Mouse (Mus musculus) limb, embryonic 11.5 days (tissue): ENCODE measurements around the gene Dhx35. TPM values are rescaled to one million over a fixed set of nuclear protein-coding genes. Genes with fewer than 3 reads are reported as not detected.
A peak's percentile ranks its signal among the peaks of the same experiment; 100 is the strongest.

Experiments used
- ATAC-seq: fragments of 200-750 bp; cut with Nextera tagmentation; 2 replicates; pipeline ENCODE4 v1.8.0; 2017; ENCODE audit warnings: low read depth; ENCODE audit not compliant: insufficient number of reproducible peaks, low FRiP score, low TSS enrichment
- DNase-seq: peaks from one replicate; pipeline ENCODE4 v3.0.0-alpha.2; 2015; ENCODE audit warnings: low spot score
- H3K27ac ChIP-seq: fragments of 300-500 bp; sonication (generic); replicated peaks from 2 replicates; pipeline ENCODE4 v1.5.1; 2014; ENCODE audit warnings: low read depth, mild to moderate bottlenecking, low read length
- H3K27me3 ChIP-seq: fragments of 300-500 bp; sonication (generic); 2 replicates; pipeline ENCODE4 v1.6.1; 2014; ENCODE audit warnings: mild to moderate bottlenecking, low read length, mixed read lengths; ENCODE audit not compliant: control insufficient read depth, insufficient read depth
- H3K36me3 ChIP-seq: fragments of 300-500 bp; sonication (generic); 2 replicates; pipeline ENCODE4 v1.6.1; 2014; ENCODE audit warnings: mild to moderate bottlenecking, low read length, moderate library complexity, mixed read lengths; ENCODE audit not compliant: control insufficient read depth, insufficient read depth
- H3K4me1 ChIP-seq: fragments of 300-500 bp; sonication (generic); 2 replicates; pipeline ENCODE4 v1.6.1; 2014; ENCODE audit warnings: low read length, mixed read lengths; ENCODE audit not compliant: control insufficient read depth, insufficient read depth
- H3K4me2 ChIP-seq: fragments of 300-500 bp; sonication (generic); 2 replicates; pipeline ENCODE4 v1.6.1; 2014; ENCODE audit warnings: low read depth, mild to moderate bottlenecking, moderate library complexity; ENCODE audit not compliant: severe bottlenecking
- H3K4me3 ChIP-seq: fragments of 300-500 bp; sonication (generic); 2 replicates; pipeline ENCODE4 v1.5.1; 2014; ENCODE audit warnings: low read depth, low read length
- H3K9ac ChIP-seq: fragments of 300-500 bp; sonication (generic); 2 replicates; pipeline ENCODE4 v1.6.1; 2014; ENCODE audit warnings: mild to moderate bottlenecking, low read length
- H3K9me3 ChIP-seq: fragments of 300-500 bp; sonication (generic); 2 replicates; pipeline ENCODE4 v1.6.1; 2016; ENCODE audit warnings: low read length; ENCODE audit not compliant: control insufficient read depth
- WGBS: fragments of 180-500 bp; shearing (Covaris S2); extraction: QIAGEN DNeasy Blood & Tissue Kit; methylation state at CpG from one replicate; pipeline ENCODE4 v1.1.7; 2014; 5-methylcytosine and 5-hydroxymethylcytosine counted together
- polyA plus RNA-seq: library from polyadenylated mRNA; unstranded; fragments of >200 nt; fragmentation: Nextera tagmentation; extraction: Ambion mirVana; gene quantifications from 2 replicates; pipeline ENCODE4 v1.2.1, GENCODE M21; 2014

The Dhx35 gene
- 16.3 and 18.3 TPM in 2 replicates for polyA plus RNA-seq

GRCm38 (mm10) chr2:158794494-158795004 is at the start of gene Dhx35:
Dhx35 (plus strand) TSS chr2:158794807.
- H3K4me1 ChIP-seq: no peaks in the 10 kb centered on the region
- peak within 1 kb of the TSS; percentile 82 for H3K4me2 ChIP-seq
- H3K4me3 ChIP-seq: peak within 1 kb of the TSS; percentile 76
- peak; percentile 98 for ATAC-seq
- H3K9me3 ChIP-seq: no peaks in the 10 kb centered on the region
- H3K9ac ChIP-seq: peak within 1 kb of the TSS; percentile 81
- H3K27ac ChIP-seq: peak within 1 kb of the TSS; percentile 5; the same call in 1 of the 2 replicates
- DNase-seq: peak; percentile 95
- no peaks in the 10 kb centered on the region for H3K36me3 ChIP-seq
- no peaks in the 10 kb centered on the region for H3K27me3 ChIP-seq
- WGBS: under 1% methylated on average over 29 of the region's 33 CpGs

GRCm38 (mm10) chr2:158745049-158745482 is 49.5 kb upstream of the Dhx35 start:
- Histone ChIP-seq H3K4me2 (no peak overlapping the region), H3K27me3 (no peaks in the 10 kb centered on the region), H3K9ac (no peak overlapping the region), H3K4me3 (no peak overlapping the region), H3K4me1 (peaks cover 5% of the 10 kb centered on the region; the same call in 1 of the 2 replicates), H3K27ac (no peak overlapping the region), H3K9me3 (no peaks in the 10 kb centered on the region), H3K36me3 (no peaks in the 10 kb centered on the region)
- ATAC-seq (no peak), DNase-seq (peak; percentile 55)
- WGBS: 20% methylated on average over 2 of the region's 2 CpGs

- Histone ChIP-seq H3K4me1 (peaks cover 5% of the 10 kb centered on the region; the same call in 1 of the 2 replicates), H3K9me3 (no peaks in the 10 kb centered on the region), H3K4me2 (no peak overlapping the region), H3K27ac (no peak overlapping the region), H3K4me3 (no peak overlapping the region), H3K27me3 (no peaks in the 10 kb centered on the region), H3K9ac (no peak overlapping the region), H3K36me3 (no peaks in the 10 kb centered on the region)
- WGBS: 52% methylated on average over 11 of the region's 11 CpGs
- ATAC-seq (no peak), DNase-seq (no peak)
These were observed 48.4 kb upstream of the Dhx35 start for GRCm38 (mm10) chr2:158746164-158746563.

- H3K9me3 ChIP-seq: no peaks in the 10 kb centered on the region
- H3K4me3 ChIP-seq: no peak overlapping the region
- no peak for ATAC-seq
- 87% methylated on average over 9 of the region's 9 CpGs for WGBS
- no peak for DNase-seq
- no peak overlapping the region for H3K4me2 ChIP-seq
- peaks cover 5% of the 10 kb centered on the region; the same call in 1 of the 2 replicates for H3K4me1 ChIP-seq
- no peaks in the 10 kb centered on the region for H3K36me3 ChIP-seq
- H3K27me3 ChIP-seq: no peaks in the 10 kb centered on the region
- no peak overlapping the region for H3K27ac ChIP-seq
- no peak overlapping the region for H3K9ac ChIP-seq
These were observed 45.2 kb upstream of the Dhx35 start for GRCm38 (mm10) chr2:158749366-158749765.

GRCm38 (mm10) chr2:158760231-158760630 is 34.4 kb upstream of the Dhx35 start:
- no peak overlapping the region for H3K4me3 ChIP-seq
- no peaks in the 10 kb centered on the region for H3K36me3 ChIP-seq
- DNase-seq (no peak), ATAC-seq (no peak)
- H3K9me3 ChIP-seq: no peaks in the 10 kb centered on the region
- H3K4me1 ChIP-seq: no peaks in the 10 kb centered on the region
- no peak overlapping the region for H3K4me2 ChIP-seq
- no peak overlapping the region for H3K9ac ChIP-seq
- no peaks in the 10 kb centered on the region for H3K27me3 ChIP-seq
- WGBS: 83% methylated on average over 2 of the region's 2 CpGs
- no peak overlapping the region for H3K27ac ChIP-seq

- Histone ChIP-seq H3K9ac (no peak overlapping the region), H3K27me3 (no peaks in the 10 kb centered on the region), H3K4me3 (no peak overlapping the region), H3K27ac (no peak overlapping the region), H3K36me3 (no peaks in the 10 kb centered on the region), H3K9me3 (no peaks in the 10 kb centered on the region), H3K4me1 (no peaks in the 10 kb centered on the region), H3K4me2 (no peak overlapping the region)
- ATAC-seq (no peak), DNase-seq (no peak)
- WGBS: 83% methylated on average over 5 of the region's 5 CpGs
These were observed 32.3 kb upstream of the Dhx35 start for GRCm38 (mm10) chr2:158762339-158762738.

- peaks cover 5% of the 10 kb centered on the region; the same call in 1 of the 2 replicates for H3K36me3 ChIP-seq
- WGBS: under 1% methylated on average over 48 of the region's 48 CpGs
- peak within 1 kb of the TSS; percentile 69 for H3K4me2 ChIP-seq
- no peaks in the 10 kb centered on the region for H3K27me3 ChIP-seq
- H3K4me3 ChIP-seq: peak within 1 kb of the TSS; percentile 77
- DNase-seq (peak; percentile 96), ATAC-seq (peak; percentile 96)
- peaks cover 21% of the 10 kb centered on the region for H3K4me1 ChIP-seq
- H3K9ac ChIP-seq: peak within 1 kb of the TSS; percentile 66
- H3K9me3 ChIP-seq: no peaks in the 10 kb centered on the region
- H3K27ac ChIP-seq: 0 out of 2 replicates have a peak within 1 kb of the TSS, but pooled peaks have one; percentile 53
These were observed 26.8 kb upstream of the Dhx35 start, which contains the start of gene Fam83d for GRCm38 (mm10) chr2:158767742-158768339. Fam83d (plus strand) TSS chr2:158768093.

- Histone ChIP-seq H3K27ac (0 out of 2 replicates have a peak overlapping the region, but pooled peaks have one; percentile 53), H3K4me1 (peaks cover 21% of the 10 kb centered on the region), H3K9me3 (no peaks in the 10 kb centered on the region), H3K9ac (peak overlapping the region; percentile 66), H3K4me2 (peak overlapping the region; percentile 69), H3K4me3 (peak overlapping the region; percentile 77), H3K27me3 (no peaks in the 10 kb centered on the region), H3K36me3 (peaks cover 5% of the 10 kb centered on the region; the same call in 1 of the 2 replicates)
- ATAC-seq (no peak), DNase-seq (peak; percentile 61)
- 0% methylated on average over 37 of the region's 37 CpGs for WGBS
These were observed 26.3 kb upstream of the Dhx35 start for GRCm38 (mm10) chr2:158768350-158768749.
